Mouse (Mus musculus) neural tube, embryonic 15.5 days (tissue): ENCODE data around the gene Ppcdc. TPM values are rescaled to one million over a fixed set of nuclear protein-coding genes. Genes with fewer than 3 reads are reported as not detected.
"Not testable (repeated sequence)": the region's sequence is repeated elsewhere in the genome, so short reads cannot be mapped to it uniquely, and the experiment has no call there.

ENCODE experiments used
- ATAC-seq: fragments of 200-750 bp; cut with Nextera tagmentation; 2 replicates; pipeline ENCODE4 v1.8.0; 2017; ENCODE audit warnings: mild to moderate bottlenecking, moderate TSS enrichment, moderate library complexity; ENCODE audit not compliant: low FRiP score
- H3K27ac ChIP-seq: fragments of 300-500 bp; sonication (generic); replicated peaks from 2 replicates; pipeline ENCODE4 v1.5.1; 2015; ENCODE audit warnings: mild to moderate bottlenecking, inconsistent platforms
- H3K27me3 ChIP-seq: fragments of 300-500 bp; sonication (generic); replicated peaks from 2 replicates; pipeline ENCODE4 v1.6.1; 2015; ENCODE audit warnings: inconsistent platforms
- H3K36me3 ChIP-seq: fragments of 300-500 bp; sonication (generic); 2 replicates; pipeline ENCODE4 v1.6.1; 2015; ENCODE audit warnings: inconsistent platforms
- H3K4me1 ChIP-seq: fragments of 300-500 bp; sonication (generic); 2 replicates; pipeline ENCODE4 v1.6.1; 2015; ENCODE audit warnings: inconsistent platforms
- H3K4me2 ChIP-seq: fragments of 300-500 bp; sonication (generic); 2 replicates; pipeline ENCODE4 v1.6.1; 2015; ENCODE audit warnings: inconsistent platforms, mild to moderate bottlenecking, moderate library complexity
- H3K4me3 ChIP-seq: fragments of 300-500 bp; sonication (generic); replicated peaks from 2 replicates; pipeline ENCODE4 v1.5.1; 2015; ENCODE audit warnings: mild to moderate bottlenecking, inconsistent platforms
- H3K9ac ChIP-seq: fragments of 300-500 bp; sonication (generic); replicated peaks from 2 replicates; pipeline ENCODE4 v1.6.1; 2015; ENCODE audit warnings: mild to moderate bottlenecking, inconsistent platforms
- H3K9me3 ChIP-seq: fragments of 300-500 bp; sonication (generic); replicated peaks from 2 replicates; pipeline ENCODE4 v1.6.1; 2016; ENCODE audit warnings: inconsistent platforms
- WGBS: fragments of 180-500 bp; shearing (Covaris S2); methylation state at CpG from one replicate; pipeline ENCODE4 v1.1.7; 2015; ENCODE audit warnings: mixed read lengths; 5-methylcytosine and 5-hydroxymethylcytosine counted together
- polyA plus RNA-seq: library from polyadenylated mRNA; unstranded; fragments of >200 nt; fragmentation: Nextera tagmentation; extraction: Ambion mirVana; gene quantifications from 2 replicates; pipeline ENCODE4 v1.2.1, GENCODE M21; 2015

The Ppcdc gene
- polyA plus RNA-seq, 1 experiment from 2014 or later, result 18.4 TPM

- H3K27me3 ChIP-seq, H3K4me2 ChIP-seq, H3K27ac ChIP-seq, H3K9me3 ChIP-seq, ATAC-seq, H3K9ac ChIP-seq, H3K36me3 ChIP-seq, H3K4me3 ChIP-seq: not testable (repeated sequence)
- 94% methylated on average over 4 of the region's 4 CpGs for WGBS
- peaks cover 13% of the 10 kb centered on the region for H3K4me1 ChIP-seq
These were observed 12.8 kb downstream of the Ppcdc start for GRCm38 (mm10) chr9:57427123-57427522.

GRCm38 (mm10) chr9:57425116-57425515 lies 14.8 kb downstream of the Ppcdc start:
- Histone ChIP-seq H3K9ac (no peak overlapping the region), H3K36me3 (no peaks in the 10 kb centered on the region), H3K27ac (no peak overlapping the region), H3K4me2 (no peak overlapping the region), H3K9me3 (no peaks in the 10 kb centered on the region), H3K27me3 (no peaks in the 10 kb centered on the region), H3K4me3 (no peak overlapping the region), H3K4me1 (peaks cover 17% of the 10 kb centered on the region)
- no peak for ATAC-seq
- WGBS, result 87% methylated on average over 3 of the region's 3 CpGs

- no peaks in the 10 kb centered on the region for H3K27me3 ChIP-seq
- no peak for ATAC-seq
- no peak overlapping the region for H3K9ac ChIP-seq
- WGBS, result 84% methylated on average over 6 of the region's 6 CpGs
- no peaks in the 10 kb centered on the region for H3K36me3 ChIP-seq
- no peak overlapping the region for H3K27ac ChIP-seq
- peaks cover 24% of the 10 kb centered on the region for H3K4me1 ChIP-seq
- H3K9me3 ChIP-seq, result no peaks in the 10 kb centered on the region
- no peak overlapping the region for H3K4me3 ChIP-seq
- H3K4me2 ChIP-seq, result no peak overlapping the region
These were observed 15.9 kb downstream of the Ppcdc start for GRCm38 (mm10) chr9:57424066-57424465.

GRCm38 (mm10) chr9:57421688-57422111 lies 18.2 kb downstream of the Ppcdc start:
- Histone ChIP-seq H3K27me3 (no peaks in the 10 kb centered on the region), H3K4me1 (peaks cover 19% of the 10 kb centered on the region), H3K9me3 (no peaks in the 10 kb centered on the region), H3K9ac (no peak overlapping the region), H3K4me3 (no peak overlapping the region), H3K4me2 (no peak overlapping the region), H3K36me3 (no peaks in the 10 kb centered on the region), H3K27ac (no peak overlapping the region)
- WGBS, result 75% methylated on average over 5 of the region's 5 CpGs
- ATAC-seq, result no peak

GRCm38 (mm10) chr9:57421121-57421571 lies 18.8 kb downstream of the Ppcdc start:
- H3K9ac ChIP-seq, result no peak overlapping the region
- no peaks in the 10 kb centered on the region for H3K27me3 ChIP-seq
- 0 out of 2 replicates have a peak, but pooled peaks have one; percentile 18 for ATAC-seq
- WGBS, result 79% methylated on average over 9 of the region's 9 CpGs
- no peaks in the 10 kb centered on the region for H3K9me3 ChIP-seq
- peaks cover 19% of the 10 kb centered on the region for H3K4me1 ChIP-seq
- H3K4me3 ChIP-seq, result no peak overlapping the region
- peak overlapping the region; percentile 73 for H3K27ac ChIP-seq
- H3K4me2 ChIP-seq, result peak overlapping the region; percentile 13; the same call in 1 of the 2 replicates
- no peaks in the 10 kb centered on the region for H3K36me3 ChIP-seq

- no peak overlapping the region for H3K4me3 ChIP-seq
- no peak overlapping the region for H3K9ac ChIP-seq
- H3K27ac ChIP-seq, result peak overlapping the region; percentile 73
- no peaks in the 10 kb centered on the region for H3K27me3 ChIP-seq
- no peaks in the 10 kb centered on the region for H3K36me3 ChIP-seq
- H3K4me1 ChIP-seq, result peaks cover 19% of the 10 kb centered on the region
- peak; percentile 82 for ATAC-seq
- WGBS, result 48% methylated on average over 20 of the region's 20 CpGs
- H3K9me3 ChIP-seq, result no peaks in the 10 kb centered on the region
- peak overlapping the region; percentile 13; the same call in 1 of the 2 replicates for H3K4me2 ChIP-seq
These were observed 19.4 kb downstream of the Ppcdc start for GRCm38 (mm10) chr9:57420321-57421120.

GRCm38 (mm10) chr9:57419521-57420267 lies 20.2 kb downstream of the Ppcdc start:
- H3K4me1 ChIP-seq, result peaks cover 19% of the 10 kb centered on the region
- H3K4me3 ChIP-seq, result no peak overlapping the region
- WGBS, result 87% methylated on average over 16 of the region's 16 CpGs
- no peak overlapping the region for H3K4me2 ChIP-seq
- H3K9ac ChIP-seq, result no peak overlapping the region
- H3K36me3 ChIP-seq, result peaks cover 2% of the 10 kb centered on the region; the same call in 1 of the 2 replicates
- 0 out of 2 replicates have a peak, but pooled peaks have one; percentile 15 for ATAC-seq
- H3K27ac ChIP-seq, result peak overlapping the region; percentile 73
- no peaks in the 10 kb centered on the region for H3K27me3 ChIP-seq
- H3K9me3 ChIP-seq, result no peaks in the 10 kb centered on the region

GRCm38 (mm10) chr9:57417341-57417740 lies 22.6 kb downstream of the Ppcdc start:
- Histone ChIP-seq H3K4me3 (no peak overlapping the region), H3K9me3 (no peaks in the 10 kb centered on the region), H3K4me2 (no peak overlapping the region), H3K27ac (no peak overlapping the region), H3K27me3 (no peaks in the 10 kb centered on the region), H3K36me3 (peaks cover 11% of the 10 kb centered on the region; the same call in 1 of the 2 replicates), H3K9ac (no peak overlapping the region), H3K4me1 (peaks cover 19% of the 10 kb centered on the region)
- no peak for ATAC-seq
- 86% methylated on average over 8 of the region's 8 CpGs for WGBS

GRCm38 (mm10) chr9:57407120-57407905 lies 32.6 kb downstream of the Ppcdc start:
- Histone ChIP-seq H3K4me1 (no peaks in the 10 kb centered on the region), H3K4me3 (no peak overlapping the region)

GRCm38 (mm10) chr9:57406395-57406794 lies 33.5 kb downstream of the Ppcdc start:
- Histone ChIP-seq H3K36me3 (no peaks in the 10 kb centered on the region), H3K9ac (no peak overlapping the region)
- WGBS, result 88% methylated on average over 5 of the region's 5 CpGs

More at GRCm38 (mm10) chr9:57407120-57407905, 32.6 kb downstream of the Ppcdc start:
- H3K4me2 ChIP-seq, result no peak overlapping the region
- WGBS, result 91% methylated on average over 9 of the region's 9 CpGs
- no peaks in the 10 kb centered on the region for H3K27me3 ChIP-seq
- no peak for ATAC-seq
- no peaks in the 10 kb centered on the region; the same call in 1 of the 2 replicates for H3K36me3 ChIP-seq
- no peak overlapping the region for H3K27ac ChIP-seq
- H3K9me3 ChIP-seq, result no peaks in the 10 kb centered on the region
- H3K9ac ChIP-seq, result no peak overlapping the region

GRCm38 (mm10) chr9:57404036-57404435 lies 35.9 kb downstream of the Ppcdc start:
- ATAC-seq, result no peak
- Histone ChIP-seq H3K9ac (no peak overlapping the region), H3K36me3 (no peaks in the 10 kb centered on the region), H3K27ac (no peak overlapping the region), H3K27me3 (no peaks in the 10 kb centered on the region), H3K4me1 (no peaks in the 10 kb centered on the region), H3K9me3 (peaks cover 5% of the 10 kb centered on the region; the same call in 1 of the 2 replicates), H3K4me3 (no peak overlapping the region), H3K4me2 (no peak overlapping the region)
- WGBS, result 91% methylated on average over 5 of the region's 5 CpGs

More at GRCm38 (mm10) chr9:57406395-57406794, 33.5 kb downstream of the Ppcdc start:
- H3K27ac ChIP-seq, result no peak overlapping the region
- no peak for ATAC-seq
- no peaks in the 10 kb centered on the region for H3K27me3 ChIP-seq
- H3K4me2 ChIP-seq, result no peak overlapping the region
- H3K4me3 ChIP-seq, result no peak overlapping the region
- no peaks in the 10 kb centered on the region for H3K4me1 ChIP-seq
- H3K9me3 ChIP-seq, result no peaks in the 10 kb centered on the region
